Mouse (Mus musculus) thymus, adult 2 months (tissue): ENCODE measurements around the gene Ptrh1.

Source experiments
- CTCF ChIP-seq: fragments of 200-500 bp; IDR thresholded peaks from 2 replicates; pipeline ENCODE4 v1.5.1; 2012; ENCODE audit warnings: mild to moderate bottlenecking, control low read depth, low read length, moderate library complexity, borderline replicate concordance; ENCODE audit not compliant: control insufficient read depth, poor library complexity, insufficient read depth; ENCODE audit errors: extremely low read depth
- POLR2A ChIP-seq: fragments of 200-500 bp; IDR thresholded peaks from 2 replicates; pipeline ENCODE4 v1.6.1; 2012; ENCODE audit warnings: mild to moderate bottlenecking, low read length, control low read depth, moderate library complexity; ENCODE audit not compliant: control insufficient read depth, poor library complexity, insufficient read depth; ENCODE audit errors: extremely low read depth

- no peak for TF ChIP-seq POLR2A
- TF ChIP-seq CTCF = no peak
Measured at GRCm38 (mm10) chr2:32739311-32739710, 36.3 kb upstream of the Ptrh1 start.
